Mouse (Mus musculus) heart, embryonic 15.5 days (tissue): ENCODE measurements at regions not wholly inside any gene's neighbourhood (a gene's known extent, or its start where the extent isn't known, plus 50 kb on each side); places are given as distances from the start of the nearest gene placed in this dataset.

ENCODE experiments used
- ATAC-seq: fragments of 200-750 bp; cut with Nextera tagmentation; replicated peaks from 2 replicates; pipeline ENCODE4 v1.8.0; 2017; ENCODE audit warnings: low read depth, moderate TSS enrichment; ENCODE audit not compliant: insufficient number of reproducible peaks, insufficient read depth, low FRiP score
- H3K27ac ChIP-seq: fragments of 300-500 bp; sonication (generic); 2 replicates; pipeline ENCODE4 v1.5.1; 2015; ENCODE audit warnings: mild to moderate bottlenecking, inconsistent platforms
- H3K27me3 ChIP-seq: fragments of 300-500 bp; sonication (generic); 2 replicates; pipeline ENCODE4 v1.6.1; 2015; ENCODE audit warnings: inconsistent platforms
- H3K36me3 ChIP-seq: fragments of 300-500 bp; sonication (generic); 2 replicates; pipeline ENCODE4 v1.6.1; 2015; ENCODE audit warnings: mild to moderate bottlenecking, inconsistent platforms
- H3K4me1 ChIP-seq: fragments of 300-500 bp; sonication (generic); replicated peaks from 2 replicates; pipeline ENCODE4 v1.6.1; 2015; ENCODE audit warnings: inconsistent platforms
- H3K4me2 ChIP-seq: fragments of 300-500 bp; sonication (generic); 2 replicates; pipeline ENCODE4 v1.6.1; 2015; ENCODE audit warnings: inconsistent platforms, mild to moderate bottlenecking, moderate library complexity
- H3K4me3 ChIP-seq: fragments of 300-500 bp; sonication (generic); 2 replicates; pipeline ENCODE4 v1.5.1; 2015; ENCODE audit warnings: mild to moderate bottlenecking, inconsistent platforms
- H3K9ac ChIP-seq: fragments of 300-500 bp; sonication (generic); 2 replicates; pipeline ENCODE4 v1.6.1; 2015; ENCODE audit warnings: mild to moderate bottlenecking, inconsistent platforms
- H3K9me3 ChIP-seq: fragments of 300-500 bp; sonication (generic); replicated peaks from 2 replicates; pipeline ENCODE4 v1.6.1; 2016; ENCODE audit warnings: inconsistent platforms
- WGBS: fragments of 180-500 bp; shearing (Covaris S2); methylation state at CpG from one replicate; pipeline ENCODE4 v1.1.7; 2015; ENCODE audit warnings: mixed read lengths; 5-methylcytosine and 5-hydroxymethylcytosine counted together

DNA sequence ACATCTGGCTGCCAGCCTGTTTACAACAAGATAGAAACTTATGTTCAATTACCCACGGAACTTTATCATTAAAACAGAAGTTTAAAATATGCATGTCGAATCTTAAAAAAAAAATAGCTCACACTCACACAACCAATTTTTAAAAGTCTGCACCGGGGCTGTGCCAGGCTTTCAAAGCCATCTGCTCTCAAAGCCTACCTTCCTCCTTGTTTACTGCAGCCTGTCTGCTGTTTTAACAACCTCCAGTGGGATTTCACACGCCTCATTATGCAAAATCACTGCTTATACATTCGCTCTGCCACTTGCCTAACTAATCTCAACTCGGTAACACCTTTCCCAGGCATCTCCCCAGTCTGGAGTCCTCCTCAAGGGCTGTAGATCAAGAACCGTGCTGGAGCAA lies 292.6 kb upstream of the Castor2 start:
- H3K9ac ChIP-seq, result no peak overlapping the region
- H3K27ac ChIP-seq, result no peak overlapping the region
- no peak overlapping the region for H3K4me2 ChIP-seq
- WGBS, result 46% methylated on average over 7 of the region's 7 CpGs
- H3K27me3 ChIP-seq, result 0 out of 2 replicates have a peak, but pooled peaks cover 4% of the 10 kb centered on the region
- no peak overlapping the region for H3K4me3 ChIP-seq
- no peaks in the 10 kb centered on the region for H3K4me1 ChIP-seq
- H3K36me3 ChIP-seq, result no peaks in the 10 kb centered on the region
- no peak for ATAC-seq
- H3K9me3 ChIP-seq, result no peaks in the 10 kb centered on the region

DNA sequence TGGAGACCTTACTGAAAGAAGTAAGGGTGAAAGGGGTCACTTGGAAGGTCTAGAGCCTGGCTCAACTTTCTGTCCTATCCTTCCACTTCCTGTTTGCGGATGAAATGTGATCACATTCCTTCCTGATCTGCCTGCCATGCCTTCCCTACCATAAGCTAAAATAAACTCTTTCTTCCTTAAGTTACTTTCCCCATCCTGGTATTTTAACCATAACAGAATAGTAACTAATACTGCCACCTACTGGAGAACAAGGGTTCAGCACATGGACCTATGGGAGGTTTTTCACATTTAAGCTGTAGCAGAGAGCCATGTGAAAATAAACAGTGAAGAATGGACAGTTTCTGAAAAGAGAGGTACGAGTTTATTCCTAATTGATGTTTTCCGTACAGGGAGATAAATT lies 297.5 kb upstream of the Castor2 start:
- no peak overlapping the region for H3K9ac ChIP-seq
- H3K4me1 ChIP-seq, result no peaks in the 10 kb centered on the region
- no peak overlapping the region for H3K4me3 ChIP-seq
- no peak overlapping the region for H3K27ac ChIP-seq
- H3K36me3 ChIP-seq, result no peaks in the 10 kb centered on the region
- no peaks in the 10 kb centered on the region for H3K9me3 ChIP-seq
- WGBS, result 67% methylated on average over 3 of the region's 3 CpGs
- H3K27me3 ChIP-seq, result no peaks in the 10 kb centered on the region
- no peak for ATAC-seq
- H3K4me2 ChIP-seq, result no peak overlapping the region

DNA sequence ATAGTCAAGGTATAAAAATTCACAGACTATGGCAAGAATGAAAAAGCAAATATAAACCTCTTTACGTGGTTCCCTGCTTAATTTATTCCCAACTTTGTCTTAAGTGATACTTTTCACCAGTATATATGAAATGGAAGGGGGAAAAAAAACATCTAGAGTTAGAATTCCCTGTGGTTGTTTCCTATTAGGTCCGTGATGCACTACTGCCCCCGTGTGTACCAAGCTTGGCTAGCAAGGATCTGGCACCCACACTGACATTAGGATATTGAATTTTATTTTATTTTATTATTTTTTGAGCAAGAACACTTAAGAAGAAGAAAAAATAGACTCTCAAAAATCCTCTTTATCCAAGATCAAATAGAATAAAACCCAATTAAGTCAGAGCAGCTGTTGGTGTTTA lies 303.9 kb upstream of the Castor2 start:
- H3K36me3 ChIP-seq, result no peaks in the 10 kb centered on the region
- H3K4me1 ChIP-seq, result no peaks in the 10 kb centered on the region
- no peak overlapping the region for H3K4me2 ChIP-seq
- ATAC-seq, result no peak
- H3K4me3 ChIP-seq, result no peak overlapping the region
- no peak overlapping the region for H3K27ac ChIP-seq
- no peaks in the 10 kb centered on the region for H3K27me3 ChIP-seq
- 31% methylated on average over 3 of the region's 3 CpGs for WGBS
- H3K9me3 ChIP-seq, result no peaks in the 10 kb centered on the region
- no peak overlapping the region for H3K9ac ChIP-seq

DNA sequence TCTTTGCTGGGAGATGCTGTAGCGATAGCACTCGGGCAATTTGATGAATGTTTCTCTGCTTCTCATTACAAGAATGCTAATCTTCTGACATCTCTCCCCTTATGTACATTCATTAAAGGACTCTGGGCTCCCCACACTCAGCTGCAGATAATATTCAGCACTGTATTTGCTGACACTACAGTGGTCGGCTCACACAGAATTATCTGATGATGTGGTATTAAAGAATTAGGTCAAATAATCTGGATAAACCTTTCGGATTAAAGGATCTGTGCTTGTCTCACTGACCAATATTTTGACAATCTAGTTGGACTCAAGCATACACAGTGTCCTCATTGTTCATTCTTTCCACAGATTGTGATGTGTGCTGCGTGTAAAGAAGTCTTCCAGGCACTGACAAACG lies 308.8 kb upstream of the Castor2 start:
- no peaks in the 10 kb centered on the region for H3K27me3 ChIP-seq
- H3K27ac ChIP-seq, result no peak overlapping the region
- H3K9me3 ChIP-seq, result no peaks in the 10 kb centered on the region
- no peak overlapping the region for H3K4me3 ChIP-seq
- no peak for ATAC-seq
- 64% methylated on average over 6 of the region's 6 CpGs for whole genome bisulfite sequencing
- no peaks in the 10 kb centered on the region for H3K36me3 ChIP-seq
- H3K4me1 ChIP-seq, result no peaks in the 10 kb centered on the region
- no peak overlapping the region for H3K9ac ChIP-seq
- no peak overlapping the region for H3K4me2 ChIP-seq

DNA sequence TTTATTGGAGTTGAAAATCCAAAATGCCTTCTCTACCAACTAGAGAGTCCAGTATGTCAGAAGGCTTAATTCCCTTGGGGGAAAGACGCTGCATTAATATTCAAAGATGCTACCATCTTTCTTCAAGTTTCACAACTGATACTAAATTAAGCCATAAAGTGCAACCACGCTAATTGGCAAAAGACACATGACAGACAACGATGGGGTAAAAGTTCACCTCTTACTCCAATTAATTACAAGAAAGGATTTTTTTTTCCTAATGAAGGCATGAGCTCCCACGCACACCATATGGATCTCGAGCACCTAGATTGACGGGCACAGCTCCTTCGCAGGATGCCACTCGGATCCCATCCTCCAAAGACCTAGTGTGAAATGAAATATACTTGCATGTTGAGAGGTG lies 311.5 kb upstream of the Castor2 start:
- H3K27me3 ChIP-seq, result no peaks in the 10 kb centered on the region
- H3K4me3 ChIP-seq, result no peak overlapping the region
- no peak overlapping the region for H3K27ac ChIP-seq
- H3K9me3 ChIP-seq, result no peaks in the 10 kb centered on the region
- H3K4me2 ChIP-seq, result no peak overlapping the region
- ATAC-seq, result no peak
- no peaks in the 10 kb centered on the region for H3K4me1 ChIP-seq
- H3K36me3 ChIP-seq, result no peaks in the 10 kb centered on the region
- 88% methylated on average over 8 of the region's 8 CpGs for WGBS
- no peak overlapping the region for H3K9ac ChIP-seq

DNA sequence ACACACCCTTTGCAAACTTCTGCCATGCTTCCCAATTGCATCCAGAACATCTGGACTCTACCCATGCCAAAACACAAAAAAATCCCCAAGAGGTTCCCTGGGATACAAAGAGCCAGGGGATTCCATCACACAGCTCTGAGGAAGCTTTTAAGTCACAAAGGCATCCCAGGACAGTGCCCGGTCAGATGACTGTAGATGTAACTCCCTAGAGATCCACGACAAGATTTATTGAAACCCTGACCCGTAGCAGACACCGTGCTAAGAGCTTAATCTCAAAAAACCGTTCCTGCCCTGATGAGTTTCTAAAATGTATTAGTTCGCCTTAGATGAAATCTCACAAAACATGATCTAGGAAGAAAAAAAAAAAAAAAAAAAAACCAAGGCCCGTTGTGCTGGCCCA lies 312.0 kb upstream of the Castor2 start:
- Histone ChIP-seq H3K4me2 (no peak overlapping the region), H3K27ac (no peak overlapping the region), H3K9me3 (no peaks in the 10 kb centered on the region), H3K9ac (no peak overlapping the region), H3K36me3 (no peaks in the 10 kb centered on the region), H3K4me1 (no peaks in the 10 kb centered on the region), H3K4me3 (no peak overlapping the region), H3K27me3 (no peaks in the 10 kb centered on the region)
- 70% methylated on average over 7 of the region's 7 CpGs for WGBS
- ATAC-seq, result no peak

GRCm38 (mm10) chr5:133776591-133776990 lies 322.9 kb upstream of the Castor2 start:
- H3K9ac ChIP-seq, result no peak overlapping the region
- no peak overlapping the region for H3K4me2 ChIP-seq
- no peaks in the 10 kb centered on the region for H3K27me3 ChIP-seq
- no peak for ATAC-seq
- no peak overlapping the region for H3K27ac ChIP-seq
- H3K4me1 ChIP-seq, result no peaks in the 10 kb centered on the region
- H3K4me3 ChIP-seq, result no peak overlapping the region
- H3K36me3 ChIP-seq, result no peaks in the 10 kb centered on the region
- no peaks in the 10 kb centered on the region for H3K9me3 ChIP-seq

GRCm38 (mm10) chr5:133774116-133774515 lies 325.4 kb upstream of the Castor2 start:
- 78% methylated on average over 3 of the region's 3 CpGs for WGBS
- no peak overlapping the region for H3K4me2 ChIP-seq
- no peak overlapping the region for H3K27ac ChIP-seq
- H3K9ac ChIP-seq, result no peak overlapping the region
- H3K4me3 ChIP-seq, result no peak overlapping the region
- H3K9me3 ChIP-seq, result no peaks in the 10 kb centered on the region
- no peaks in the 10 kb centered on the region for H3K4me1 ChIP-seq
- no peak for ATAC-seq
- no peaks in the 10 kb centered on the region for H3K27me3 ChIP-seq
- no peaks in the 10 kb centered on the region for H3K36me3 ChIP-seq

- no peak overlapping the region for H3K4me2 ChIP-seq
- no peak for ATAC-seq
- H3K9ac ChIP-seq, result no peak overlapping the region
- WGBS, result 58% methylated on average over 2 of the region's 2 CpGs
- H3K4me1 ChIP-seq, result no peaks in the 10 kb centered on the region
- H3K9me3 ChIP-seq, result no peaks in the 10 kb centered on the region
- no peak overlapping the region for H3K27ac ChIP-seq
- no peaks in the 10 kb centered on the region for H3K27me3 ChIP-seq
- no peak overlapping the region for H3K4me3 ChIP-seq
- no peaks in the 10 kb centered on the region for H3K36me3 ChIP-seq
Measured at GRCm38 (mm10) chr5:133768856-133769255, 330.7 kb upstream of the Castor2 start.

DNA sequence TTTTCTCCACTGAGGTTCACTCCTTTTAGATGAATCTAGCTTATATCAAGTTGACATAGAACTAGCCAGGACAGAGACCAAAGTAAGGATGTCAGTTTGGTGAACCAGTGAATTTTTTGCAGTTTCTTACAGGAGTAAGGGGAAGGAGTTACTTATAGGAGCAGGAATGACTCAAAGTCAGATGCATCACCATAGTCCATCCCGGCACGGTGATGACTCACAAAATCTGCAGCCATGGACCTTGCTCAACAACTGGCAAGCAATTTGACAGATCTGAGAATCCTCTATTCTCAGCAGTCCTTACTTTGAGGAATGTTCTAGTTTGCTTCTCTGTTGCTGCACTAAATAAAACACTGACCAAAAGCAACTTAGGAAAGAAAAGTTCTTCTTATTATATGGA lies 341.7 kb upstream of the Castor2 start:
- Histone ChIP-seq H3K4me2 (no peak overlapping the region), H3K4me1 (no peaks in the 10 kb centered on the region), H3K4me3 (no peak overlapping the region), H3K27ac (no peak overlapping the region), H3K27me3 (no peaks in the 10 kb centered on the region), H3K9me3 (no peaks in the 10 kb centered on the region), H3K36me3 (no peaks in the 10 kb centered on the region), H3K9ac (no peak overlapping the region)
- 93% methylated on average over 2 of the region's 2 CpGs for WGBS
- ATAC-seq, result no peak

GRCm38 (mm10) chr5:133754180-133754579 lies 345.3 kb upstream of the Castor2 start:
- H3K27ac ChIP-seq, result no peak overlapping the region
- H3K9me3 ChIP-seq, result no peaks in the 10 kb centered on the region
- H3K36me3 ChIP-seq, result no peaks in the 10 kb centered on the region
- H3K27me3 ChIP-seq, result no peaks in the 10 kb centered on the region
- ATAC-seq, result no peak
- no peak overlapping the region for H3K4me2 ChIP-seq
- H3K9ac ChIP-seq, result no peak overlapping the region
- no peak overlapping the region for H3K4me3 ChIP-seq
- no peaks in the 10 kb centered on the region for H3K4me1 ChIP-seq
- 26% methylated on average over 7 of the region's 7 CpGs for WGBS

DNA sequence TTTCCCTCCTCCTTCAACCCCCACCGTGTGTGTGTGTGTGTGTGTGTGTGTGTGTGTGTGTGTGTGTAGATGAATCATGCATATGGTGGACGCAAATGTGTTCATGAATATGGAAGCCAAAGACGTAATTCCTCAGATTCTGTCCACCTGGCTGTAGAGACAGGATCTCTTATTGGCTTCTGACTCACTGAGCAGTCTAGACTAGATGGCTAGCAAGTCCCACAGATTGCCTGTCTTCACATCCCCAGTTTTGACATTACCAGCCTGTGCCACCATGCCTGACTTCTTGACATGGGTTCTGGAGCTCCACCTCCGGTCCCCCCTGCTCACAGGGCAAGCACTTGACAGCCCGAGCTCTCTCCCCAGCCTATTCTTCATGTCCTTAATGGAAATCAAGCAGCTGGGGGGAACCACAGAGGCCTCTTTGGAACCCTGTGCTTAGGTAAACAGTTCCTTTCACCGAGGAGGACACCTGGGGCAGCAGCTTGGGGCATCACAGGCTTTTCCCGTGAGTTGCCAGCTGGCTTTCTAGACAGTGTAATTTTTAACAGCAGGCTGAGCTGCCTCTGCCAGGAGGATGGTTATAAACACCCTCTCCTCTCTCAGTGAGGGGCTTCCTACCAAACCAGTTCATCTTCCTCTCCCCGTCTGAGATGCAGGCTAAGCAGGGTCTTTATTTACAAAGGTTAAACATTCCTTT lies 345.9 kb upstream of the Castor2 start:
- Histone ChIP-seq H3K4me1 (no peaks in the 10 kb centered on the region), H3K4me3 (no peak overlapping the region), H3K27me3 (no peaks in the 10 kb centered on the region), H3K36me3 (no peaks in the 10 kb centered on the region), H3K27ac (no peak overlapping the region), H3K9ac (no peak overlapping the region), H3K9me3 (no peaks in the 10 kb centered on the region), H3K4me2 (no peak overlapping the region)
- ATAC-seq, result no peak
- 39% methylated on average over 8 of the region's 8 CpGs for WGBS
